Mouse (Mus musculus): Measurements from ENCODE around the gene Rtn4rl2.

GRCm38 (mm10) chr2:84883942-84884341 lies 2.6 kb downstream of the Rtn4rl2 start:
- TF ChIP-seq POLR2A (IDR thresholded peaks at IDR 0.05; ENCODE audit: insufficient read depth, low read depth, low read length), result no peak
- TF ChIP-seq CTCF (IDR thresholded peaks at IDR 0.05; ENCODE audit: insufficient read depth, low read depth, low read length), result no peak

Data from olfactory bulb, adult 2 months (tissue).